Mouse (Mus musculus) liver, postnatal 0 days (tissue): ENCODE measurements around the gene Nr1i3. TPM values are rescaled to one million over a fixed set of nuclear protein-coding genes. Genes with fewer than 3 reads are reported as not detected.

Experiments
- ATAC-seq: fragments of 200-750 bp; cut with Nextera tagmentation; 2 replicates; pipeline ENCODE4 v1.8.0; 2017; ENCODE audit warnings: mild to moderate bottlenecking, moderate library complexity
- DNase-seq: peaks from one replicate; pipeline ENCODE4 v3.0.0-alpha.2; 2016
- H3K27ac ChIP-seq: fragments of 300-500 bp; sonication (generic); 2 replicates; pipeline ENCODE4 v1.5.1; 2014; ENCODE audit warnings: antibody characterized with exemption, moderate library complexity, mild to moderate bottlenecking, low read depth
- H3K27me3 ChIP-seq: fragments of 300-500 bp; sonication (generic); 2 replicates; pipeline ENCODE4 v1.6.1; 2014; ENCODE audit warnings: low read length, control low read depth, mixed read lengths; ENCODE audit not compliant: insufficient read depth
- H3K36me3 ChIP-seq: fragments of 300-500 bp; sonication (generic); replicated peaks from 2 replicates; pipeline ENCODE4 v1.6.1; 2014; ENCODE audit warnings: mild to moderate bottlenecking, control low read depth, low read length, moderate library complexity, mixed read lengths; ENCODE audit not compliant: insufficient read depth
- H3K4me1 ChIP-seq: fragments of 300-500 bp; sonication (generic); 2 replicates; pipeline ENCODE4 v1.6.1; 2014; ENCODE audit warnings: antibody characterized with exemption, mild to moderate bottlenecking, control low read depth; ENCODE audit not compliant: insufficient read depth
- H3K4me2 ChIP-seq: fragments of 300-500 bp; sonication (generic); 2 replicates; pipeline ENCODE4 v1.6.1; 2014; ENCODE audit warnings: low read depth, mild to moderate bottlenecking, low read length, moderate library complexity, mixed read lengths
- H3K4me3 ChIP-seq: fragments of 300-500 bp; sonication (generic); 2 replicates; pipeline ENCODE4 v1.5.1; 2014; ENCODE audit warnings: low read depth, low read length
- H3K9ac ChIP-seq: fragments of 300-500 bp; sonication (generic); replicated peaks from 2 replicates; pipeline ENCODE4 v1.6.1; 2014; ENCODE audit warnings: mild to moderate bottlenecking, moderate library complexity
- H3K9me3 ChIP-seq: fragments of 300-500 bp; sonication (generic); 2 replicates; pipeline ENCODE4 v1.6.1; 2016; ENCODE audit warnings: mild to moderate bottlenecking, control low read depth, low read length, mixed read lengths
- CTCF ChIP-seq: sonication (generic); IDR thresholded peaks from 2 replicates; pipeline ENCODE4 v1.5.1; 2016; ENCODE audit warnings: antibody characterized with exemption, low read depth
- EP300 ChIP-seq: IDR thresholded peaks from 2 replicates; pipeline ENCODE4 v1.6.1; 2016; ENCODE audit warnings: antibody characterized with exemption, low read depth, mild to moderate bottlenecking
- WGBS: fragments of 180-500 bp; shearing (Covaris S2); extraction: QIAGEN DNeasy Blood & Tissue Kit; methylation state at CpG from one replicate; pipeline ENCODE4 v1.1.7; 2014; ENCODE audit not compliant: insufficient replicate concordance; 5-methylcytosine and 5-hydroxymethylcytosine counted together
- polyA plus RNA-seq: library from polyadenylated mRNA; unstranded; fragments of >200 nt; fragmentation: Nextera tagmentation; extraction: Ambion mirVana; gene quantifications from 2 replicates; pipeline ENCODE4 v1.2.1, GENCODE M21; 2015

The Nr1i3 gene
- polyA plus RNA-seq, 1 experiment from 2014 or later: 53.1 TPM

DNA sequence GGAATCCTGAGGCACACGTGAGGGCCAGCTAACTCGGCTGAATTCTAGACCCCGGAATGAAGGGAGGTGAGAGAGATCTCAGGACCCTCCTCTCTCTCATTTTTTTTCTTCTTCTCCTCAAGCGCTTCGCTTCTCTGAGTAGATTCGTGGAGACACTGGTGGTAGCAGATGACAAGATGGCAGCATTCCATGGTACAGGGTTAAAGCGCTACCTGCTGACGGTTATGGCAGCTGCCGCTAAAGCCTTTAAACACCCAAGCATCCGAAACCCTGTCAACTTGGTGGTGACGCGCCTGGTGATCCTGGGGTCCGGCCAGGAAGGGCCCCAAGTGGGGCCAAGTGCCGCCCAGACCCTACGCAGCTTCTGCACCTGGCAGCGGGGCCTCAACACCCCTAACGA lies 38.6 kb downstream of the Nr1i3 start:
- no peak overlapping the region for H3K27ac ChIP-seq
- WGBS: 81% methylated on average over 17 of the region's 17 CpGs
- peak overlapping the region; percentile 49; the same call in 1 of the 2 replicates for H3K4me2 ChIP-seq
- no peak overlapping the region for H3K9ac ChIP-seq
- H3K27me3 ChIP-seq: peaks cover 16% of the 10 kb centered on the region; the same call in 1 of the 2 replicates
- no peak overlapping the region for H3K4me3 ChIP-seq
- peaks cover 8% of the 10 kb centered on the region for H3K4me1 ChIP-seq
- no peaks in the 10 kb centered on the region for H3K36me3 ChIP-seq
- ATAC-seq (no peak), DNase-seq (no peak)
- TF ChIP-seq EP300: no peak
- no peak for TF ChIP-seq CTCF
- no peaks in the 10 kb centered on the region for H3K9me3 ChIP-seq

DNA sequence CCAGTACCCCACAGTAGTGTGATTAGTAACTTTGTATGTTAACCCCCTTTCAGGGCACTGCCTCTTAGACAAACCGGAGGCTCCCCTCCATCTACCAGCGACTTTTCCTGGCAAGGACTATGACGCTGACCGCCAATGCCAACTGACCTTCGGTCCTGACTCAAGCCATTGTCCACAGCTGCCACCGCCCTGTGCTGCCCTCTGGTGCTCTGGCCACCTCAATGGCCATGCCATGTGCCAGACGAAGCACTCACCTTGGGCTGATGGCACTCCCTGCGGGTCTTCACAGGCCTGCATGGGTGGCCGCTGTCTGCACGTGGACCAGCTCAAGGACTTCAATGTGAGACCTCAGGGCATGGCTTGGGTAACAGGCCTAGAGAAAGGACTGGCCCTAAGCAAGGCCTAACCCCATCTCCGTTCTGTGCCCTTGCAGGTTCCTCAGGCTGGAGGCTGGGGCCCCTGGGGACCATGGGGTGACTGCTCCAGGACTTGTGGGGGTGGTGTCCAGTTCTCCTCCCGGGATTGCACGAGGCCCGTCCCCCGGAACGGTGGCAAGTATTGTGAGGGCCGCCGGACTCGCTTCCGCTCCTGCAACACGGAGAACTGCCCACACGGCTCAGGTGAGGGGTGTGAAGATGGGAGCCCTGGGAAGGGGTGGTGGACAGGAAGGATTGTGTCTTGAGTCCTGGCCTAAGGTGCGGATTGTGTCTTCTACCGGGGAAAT lies 42.5 kb downstream of the Nr1i3 start:
- peak; percentile 33; the same call in 1 of the 2 replicates for ATAC-seq
- no peak for DNase-seq
- no peaks in the 10 kb centered on the region for H3K9me3 ChIP-seq
- TF ChIP-seq CTCF (peak; percentile 52), EP300 (no peak)
- H3K9ac ChIP-seq: no peak overlapping the region
- H3K4me1 ChIP-seq: peaks cover 8% of the 10 kb centered on the region
- no peak overlapping the region for H3K4me3 ChIP-seq
- 80% methylated on average over 24 of the region's 24 CpGs for WGBS
- no peak overlapping the region for H3K27ac ChIP-seq
- no peaks in the 10 kb centered on the region for H3K36me3 ChIP-seq
- peaks cover 11% of the 10 kb centered on the region; the same call in 1 of the 2 replicates for H3K27me3 ChIP-seq
- no peak overlapping the region for H3K4me2 ChIP-seq

DNA sequence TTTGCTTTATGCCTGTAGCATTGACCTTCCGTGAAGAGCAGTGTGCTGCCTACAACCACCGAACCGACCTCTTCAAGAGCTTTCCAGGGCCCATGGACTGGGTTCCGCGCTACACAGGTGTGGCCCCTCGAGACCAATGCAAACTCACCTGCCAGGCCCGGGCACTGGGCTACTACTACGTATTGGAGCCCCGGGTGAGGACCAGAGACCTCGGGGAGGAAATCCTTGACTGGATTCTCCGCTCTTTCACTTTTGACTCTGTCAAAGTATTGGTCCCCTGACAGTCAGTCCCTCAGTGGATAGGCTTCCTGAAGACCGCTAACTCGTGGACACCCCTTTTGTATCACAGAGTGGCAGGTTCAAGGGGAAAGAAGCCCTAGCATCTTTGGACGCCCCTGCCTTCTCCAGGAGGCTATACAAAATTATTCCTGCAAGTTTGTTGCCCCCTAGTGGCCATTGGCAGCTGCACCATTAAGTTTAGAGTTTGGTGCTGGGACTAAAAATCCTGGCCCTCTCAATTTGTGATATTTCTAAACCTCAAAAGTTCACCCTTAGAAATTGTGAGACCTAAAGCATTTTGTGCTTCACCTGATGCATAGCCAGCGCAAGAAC lies 43.3 kb downstream of the Nr1i3 start:
- WGBS: 51% methylated on average over 15 of the region's 15 CpGs
- Histone ChIP-seq H3K9me3 (no peaks in the 10 kb centered on the region), H3K27me3 (0 out of 2 replicates have a peak, but pooled peaks cover 6% of the 10 kb centered on the region), H3K36me3 (no peaks in the 10 kb centered on the region), H3K27ac (no peak overlapping the region), H3K9ac (no peak overlapping the region), H3K4me2 (no peak overlapping the region), H3K4me3 (no peak overlapping the region), H3K4me1 (peaks cover 8% of the 10 kb centered on the region)
- TF ChIP-seq EP300: no peak
- TF ChIP-seq CTCF: peak; percentile 87
- ATAC-seq: no peak
- peak; percentile 74 for DNase-seq

DNA sequence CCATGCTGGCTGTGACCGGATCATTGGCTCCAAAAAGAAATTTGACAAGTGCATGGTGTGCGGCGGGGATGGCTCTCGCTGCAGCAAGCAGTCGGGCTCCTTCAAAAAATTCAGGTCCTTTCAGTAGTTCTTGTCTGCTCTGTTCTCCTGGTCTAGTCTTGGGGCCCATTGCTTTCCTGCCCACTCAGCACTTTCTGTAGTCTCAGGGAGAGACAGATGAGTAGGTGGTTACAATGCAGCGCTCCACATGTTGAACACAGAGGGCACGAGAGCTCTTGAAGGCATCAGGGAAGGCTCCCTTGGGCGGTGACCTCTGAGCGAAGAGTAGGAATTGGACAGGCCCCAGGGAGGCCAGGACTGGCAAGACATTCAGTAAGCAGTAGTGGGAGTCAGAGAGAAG lies 44.0 kb downstream of the Nr1i3 start:
- 75% methylated on average over 9 of the region's 9 CpGs for WGBS
- no peak overlapping the region for H3K4me3 ChIP-seq
- H3K4me2 ChIP-seq: no peak overlapping the region
- no peak for ATAC-seq
- DNase-seq: no peak
- no peak overlapping the region for H3K27ac ChIP-seq
- TF ChIP-seq CTCF: no peak
- no peak for TF ChIP-seq EP300
- H3K36me3 ChIP-seq: no peaks in the 10 kb centered on the region
- H3K4me1 ChIP-seq: peaks cover 14% of the 10 kb centered on the region
- H3K9ac ChIP-seq: no peak overlapping the region
- no peaks in the 10 kb centered on the region for H3K9me3 ChIP-seq
- H3K27me3 ChIP-seq: 0 out of 2 replicates have a peak, but pooled peaks cover 6% of the 10 kb centered on the region

DNA sequence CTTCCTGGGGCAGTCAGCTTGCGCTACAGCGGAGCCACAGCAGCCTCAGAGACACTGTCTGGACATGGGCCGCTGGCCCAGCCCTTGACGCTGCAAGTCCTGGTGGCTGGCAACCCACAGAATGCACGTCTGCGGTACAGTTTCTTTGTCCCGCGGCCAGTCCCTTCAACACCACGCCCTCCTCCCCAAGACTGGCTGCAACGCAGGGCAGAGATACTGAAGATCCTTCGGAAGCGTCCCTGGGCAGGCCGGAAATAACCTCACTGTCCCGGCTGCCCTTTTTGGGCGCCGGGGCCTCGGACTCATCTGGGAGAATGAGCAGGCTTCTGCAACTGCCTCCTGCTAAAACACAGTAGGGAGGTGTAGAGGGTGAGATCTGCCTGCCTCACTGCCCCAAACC lies 45.2 kb downstream of the Nr1i3 start:
- H3K27me3 ChIP-seq: 0 out of 2 replicates have a peak, but pooled peaks cover 6% of the 10 kb centered on the region
- 74% methylated on average over 17 of the region's 17 CpGs for WGBS
- H3K9ac ChIP-seq: no peak overlapping the region
- H3K36me3 ChIP-seq: no peaks in the 10 kb centered on the region
- ATAC-seq: no peak
- DNase-seq: no peak
- peaks cover 14% of the 10 kb centered on the region for H3K4me1 ChIP-seq
- no peaks in the 10 kb centered on the region for H3K9me3 ChIP-seq
- no peak overlapping the region for H3K27ac ChIP-seq
- TF ChIP-seq EP300: no peak
- no peak for TF ChIP-seq CTCF
- no peak overlapping the region for H3K4me3 ChIP-seq
- H3K4me2 ChIP-seq: no peak overlapping the region

DNA sequence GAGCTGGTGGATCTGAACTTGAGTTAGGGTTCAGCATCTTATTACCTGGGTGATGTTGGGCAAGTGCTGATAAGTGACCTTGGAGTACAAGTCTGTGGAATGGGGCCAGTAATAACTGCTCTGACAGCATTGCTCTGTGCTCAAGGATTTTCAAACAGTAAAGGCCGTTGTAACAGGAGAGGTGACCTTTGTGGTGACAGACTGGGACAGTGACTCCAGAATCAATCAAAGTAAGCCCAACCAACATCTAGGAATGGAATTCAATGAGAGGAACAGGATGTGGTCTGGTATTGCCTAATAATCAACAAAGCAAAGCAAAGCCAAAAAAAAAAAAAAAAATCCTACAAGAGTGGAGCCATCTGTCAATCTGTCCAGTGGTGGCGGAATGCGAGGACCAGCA lies 46.5 kb downstream of the Nr1i3 start:
- H3K4me2 ChIP-seq: no peak overlapping the region
- TF ChIP-seq EP300: no peak
- no peak for TF ChIP-seq CTCF
- 0 out of 2 replicates have a peak, but pooled peaks cover 6% of the 10 kb centered on the region for H3K27me3 ChIP-seq
- no peak overlapping the region for H3K4me3 ChIP-seq
- H3K9me3 ChIP-seq: no peaks in the 10 kb centered on the region
- H3K27ac ChIP-seq: no peak overlapping the region
- WGBS: 26% methylated on average over 3 of the region's 3 CpGs
- H3K4me1 ChIP-seq: peaks cover 14% of the 10 kb centered on the region
- no peak for DNase-seq
- no peak overlapping the region for H3K9ac ChIP-seq
- no peaks in the 10 kb centered on the region for H3K36me3 ChIP-seq
- ATAC-seq: peak; percentile 45; the same call in 1 of the 2 replicates
